Mouse (Mus musculus): ENCODE results near the gene Wasf1.

Wasf1 gene

DNA sequence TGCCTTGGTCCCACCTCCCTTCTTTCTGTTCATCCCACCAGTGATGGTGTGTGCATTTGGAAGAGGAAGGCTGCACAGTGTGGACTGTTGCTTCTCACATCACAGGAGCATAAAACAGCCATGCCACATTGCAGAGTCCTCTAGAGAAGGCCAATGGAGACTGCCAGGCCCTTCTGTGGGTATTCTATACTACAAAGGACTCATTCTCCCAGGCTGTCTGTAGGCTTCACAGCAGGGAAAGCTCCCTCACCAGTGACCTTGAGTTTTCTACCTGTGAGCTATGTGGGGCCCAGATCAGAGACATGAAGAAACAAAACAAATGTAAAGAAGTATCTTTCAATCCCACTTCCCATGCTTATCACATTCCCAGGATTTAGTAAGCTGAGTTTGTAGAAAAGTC, 100.5 kb downstream of the Wasf1 start:
- DNase-seq (ENCODE audit: low read depth), result no peak

DNA sequence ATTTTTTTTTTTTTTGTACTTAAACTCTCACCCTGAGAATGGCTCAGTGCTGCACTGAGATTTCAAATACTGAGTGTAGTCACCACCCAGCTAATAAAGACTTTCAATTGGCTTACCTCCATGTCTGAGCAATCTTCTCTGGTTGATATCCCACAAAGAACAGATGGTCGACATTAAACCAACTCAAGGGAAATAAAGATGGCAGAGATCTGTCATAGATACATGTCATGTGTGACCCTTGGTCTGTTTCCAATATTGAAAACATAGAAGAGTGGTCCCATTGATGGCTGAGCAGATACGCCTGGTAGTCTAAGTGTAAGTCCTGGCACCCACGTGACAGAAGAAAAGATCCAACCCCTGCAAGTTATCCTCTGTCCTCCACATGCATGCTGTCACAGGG, 101.3 kb downstream of the Wasf1 start:
- no peak for DNase-seq (ENCODE audit: low read depth)

- DNase-seq (ENCODE audit: low read depth), result no peak
Observed at GRCm38 (mm10) chr10:40985350-40985749, 102.1 kb downstream of the Wasf1 start.

Measured in naive thymus-derived CD4-positive, alpha-beta T cell, adult 2 months (primary cell).